Mouse (Mus musculus) kidney, postnatal 4 days (tissue): ENCODE measurements around the gene Sike1.

ENCODE experiments used
- DNase-seq, 2 experiments: peaks; one replicate each; pipeline ENCODE4 v3.0.0; 2021; ENCODE audit warnings: mixed read lengths in 2 of 2

The Sike1 gene

GRCm38 (mm10) chr3:103040285-103040684 lies 44.8 kb downstream of the Sike1 start:
- no peak for DNase-seq

GRCm38 (mm10) chr3:103040861-103041379 lies 45.4 kb downstream of the Sike1 start:
- no peak for DNase-seq

GRCm38 (mm10) chr3:103056016-103056595 lies 60.6 kb downstream of the Sike1 start:
- DNase-seq = no peak

GRCm38 (mm10) chr3:103057752-103058151 lies 62.2 kb downstream of the Sike1 start:
- no peak for DNase-seq
